In the genomic region with DNA sequence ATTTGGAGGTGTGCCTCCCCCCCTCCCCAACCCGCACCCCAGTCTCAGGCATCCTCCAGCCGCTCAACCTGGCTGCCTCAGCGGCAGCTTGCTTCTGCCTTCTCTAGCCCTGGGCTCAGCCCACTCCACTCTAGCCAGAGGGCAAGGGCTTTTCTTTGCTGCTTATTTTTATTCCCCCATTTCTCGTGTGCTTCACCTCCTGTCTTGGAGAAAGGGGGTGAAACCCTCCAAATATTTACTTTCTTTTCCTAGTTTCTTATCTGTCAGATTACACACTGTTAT, we compare ENCODE assay signal across 8 mouse cellular contexts. TPM values are rescaled to one million over a fixed set of nuclear protein-coding genes. Genes with fewer than 3 reads are reported as not detected.
A peak's percentile ranks its signal among the peaks of the same experiment; 100 is the strongest.
DNase-seq lines count a peak whose midpoint lies in the region; ATAC-seq and TF ChIP-seq lines count a peak whose summit lies in the region.

No protein-coding gene starts in this region.

- no peak overlapping the region for H3K27ac ChIP-seq in heart, embryonic 11.5 days (ENCODE audit: low read depth, low read length)
- H3K27ac ChIP-seq in ES-Bruce4 (ENCODE audit: insufficient read depth, low read length) = no peak overlapping the region
- no peak overlapping the region for H3K27ac ChIP-seq in hindbrain, embryonic 11.5 days (ENCODE audit: low read depth, low read length)

- DNase-seq in heart, adult 11 months = no peak
- no peak for DNase-seq in hindbrain, embryonic 11.5 days (ENCODE audit: low spot score)
- no peak for DNase-seq in thymus, postnatal 25 days
- DNase-seq in frontal cortex, postnatal 10 days (ENCODE audit: low spot score in 2 of 2) = no peak
- no peak for DNase-seq in adrenal gland, postnatal 25 days

- no peak for TF ChIP-seq EP300 in ES-Bruce4 (IDR thresholded peaks at IDR 0.05; ENCODE audit: insufficient read depth, low read depth, low read length)

- TF ChIP-seq POLR2A in ES-Bruce4 (IDR thresholded peaks at IDR 0.05; ENCODE audit: insufficient read depth, low read length) = no peak

- no peaks in the 10 kb centered on the region for H3K36me3 ChIP-seq in heart, embryonic 11.5 days (ENCODE audit: control insufficient read depth, insufficient read depth, low read length)
- H3K36me3 ChIP-seq in ES-Bruce4 (ENCODE audit: control insufficient read depth, insufficient read depth, low read length, poor library complexity, severe bottlenecking) = no peaks in the 10 kb centered on the region
- no peaks in the 10 kb centered on the region for H3K36me3 ChIP-seq in hindbrain, embryonic 11.5 days (ENCODE audit: control insufficient read depth, insufficient read depth, low read length)

- H3K4me2 ChIP-seq in heart, embryonic 11.5 days = peak overlapping the region; percentile 74
- H3K4me2 ChIP-seq in hindbrain, embryonic 11.5 days (replicated peaks; ENCODE audit: low read depth, low read length) = peak overlapping the region; percentile 88

- H3K9ac ChIP-seq in heart, embryonic 11.5 days (ENCODE audit: low read depth, low read length) = peak overlapping the region; percentile 43
- peak overlapping the region; percentile 79 for H3K9ac ChIP-seq in ES-Bruce4 (ENCODE audit: low read depth, poor library complexity, severe bottlenecking)
- peak overlapping the region; percentile 59 for H3K9ac ChIP-seq in hindbrain, embryonic 11.5 days (ENCODE audit: low read depth, low read length)

- H3K27me3 ChIP-seq in heart, embryonic 11.5 days (ENCODE audit: control insufficient read depth, insufficient read depth, low read length) = no peaks in the 10 kb centered on the region
- H3K27me3 ChIP-seq in ES-Bruce4 (ENCODE audit: control insufficient read depth, insufficient read depth, low read length, poor library complexity, severe bottlenecking) = no peaks in the 10 kb centered on the region
- H3K27me3 ChIP-seq in hindbrain, embryonic 11.5 days (ENCODE audit: control insufficient read depth, insufficient read depth, low read length) = no peaks in the 10 kb centered on the region

- H3K4me1 ChIP-seq in heart, embryonic 11.5 days (ENCODE audit: control insufficient read depth, insufficient read depth, low read length) = peaks cover 7% of the 10 kb centered on the region; the same call in 1 of the 2 replicates
- H3K4me1 ChIP-seq in ES-Bruce4 (ENCODE audit: control insufficient read depth, insufficient read depth, low read length) = no peaks in the 10 kb centered on the region
- H3K4me1 ChIP-seq in hindbrain, embryonic 11.5 days (replicated peaks; ENCODE audit: control insufficient read depth, insufficient read depth, low read length) = no peaks in the 10 kb centered on the region

- under 1% methylated on average over 4 of the region's 4 CpGs for WGBS in heart, embryonic 11.5 days (ENCODE audit: insufficient replicate concordance)
- 5% methylated on average over 4 of the region's 4 CpGs for WGBS in hindbrain, embryonic 11.5 days

- TF ChIP-seq CTCF in ES-Bruce4 (IDR thresholded peaks at IDR 0.05; ENCODE audit: low read depth, low read length) = no peak

- H3K4me3 ChIP-seq in heart, embryonic 11.5 days (ENCODE audit: low read depth, low read length) = peak overlapping the region; percentile 50
- peak overlapping the region; percentile 99 for H3K4me3 ChIP-seq in ES-Bruce4 (ENCODE audit: low read depth, low read length)
- peak overlapping the region; percentile 65 for H3K4me3 ChIP-seq in hindbrain, embryonic 11.5 days (ENCODE audit: low read depth, low read length)

- H3K9me3 ChIP-seq in heart, embryonic 11.5 days (replicated peaks; ENCODE audit: control insufficient read depth, low read length) = no peaks in the 10 kb centered on the region
- H3K9me3 ChIP-seq in ES-Bruce4 (replicated peaks; ENCODE audit: control insufficient read depth, insufficient read depth, low read length, poor library complexity, severe bottlenecking) = no peaks in the 10 kb centered on the region
- H3K9me3 ChIP-seq in hindbrain, embryonic 11.5 days (ENCODE audit: control insufficient read depth, low read length) = no peaks in the 10 kb centered on the region

- no peak for ATAC-seq in heart, embryonic 11.5 days (replicated peaks; ENCODE audit: insufficient number of reproducible peaks, low FRiP score, low TSS enrichment)
- ATAC-seq in hindbrain, embryonic 11.5 days (ENCODE audit: low FRiP score) = peak; percentile 71
- peak; percentile 23; the same call in 1 of the 2 replicates for ATAC-seq in megakaryocyte progenitor cell, adult 5-6 weeks (replicated peaks; ENCODE audit: poor library complexity)

RNA-seq across cellular contexts. Expression of gene Lrguk, which starts 0.4 kb away (rescaled TPM):
- 0.65 and 0.97 TPM in 2 replicates for polyA plus RNA-seq in heart, embryonic 11.5 days (2014; fragmentation: Nextera tagmentation; extraction: Ambion mirVana)
- polyA plus RNA-seq in ES-Bruce4 (2011; ENCODE audit: insufficient read depth, insufficient read length, low read depth, missing spikeins) = 1.5 and 1.7 TPM in 2 replicates
- polyA plus RNA-seq in hindbrain, embryonic 11.5 days (2014; fragmentation: Nextera tagmentation; extraction: Ambion mirVana) = 0.63 and 1.9 TPM in 2 replicates
- total RNA-seq in megakaryocyte progenitor cell, adult 5-6 weeks (2015) = 0.12 and 0.81 TPM in 2 replicates
- 0.03 TPM in 1 of 2 replicates, not detected in the other for total RNA-seq in megakaryocyte progenitor cell, adult 5-6 weeks (2017)
- total RNA-seq in adrenal gland, postnatal 25 days (2021) = 0.14 and 0.70 TPM in 2 replicates
